Mouse (Mus musculus): Measurements from ENCODE around the gene Hsh2d. TPM values are rescaled to one million over a fixed set of nuclear protein-coding genes. Genes with fewer than 3 reads are reported as not detected.

Gene Hsh2d
- polyA plus RNA-seq (2017; shearing (Covaris generic)) = 10 to 100 TPM; 32.5 to 35.8 TPM

DNA sequence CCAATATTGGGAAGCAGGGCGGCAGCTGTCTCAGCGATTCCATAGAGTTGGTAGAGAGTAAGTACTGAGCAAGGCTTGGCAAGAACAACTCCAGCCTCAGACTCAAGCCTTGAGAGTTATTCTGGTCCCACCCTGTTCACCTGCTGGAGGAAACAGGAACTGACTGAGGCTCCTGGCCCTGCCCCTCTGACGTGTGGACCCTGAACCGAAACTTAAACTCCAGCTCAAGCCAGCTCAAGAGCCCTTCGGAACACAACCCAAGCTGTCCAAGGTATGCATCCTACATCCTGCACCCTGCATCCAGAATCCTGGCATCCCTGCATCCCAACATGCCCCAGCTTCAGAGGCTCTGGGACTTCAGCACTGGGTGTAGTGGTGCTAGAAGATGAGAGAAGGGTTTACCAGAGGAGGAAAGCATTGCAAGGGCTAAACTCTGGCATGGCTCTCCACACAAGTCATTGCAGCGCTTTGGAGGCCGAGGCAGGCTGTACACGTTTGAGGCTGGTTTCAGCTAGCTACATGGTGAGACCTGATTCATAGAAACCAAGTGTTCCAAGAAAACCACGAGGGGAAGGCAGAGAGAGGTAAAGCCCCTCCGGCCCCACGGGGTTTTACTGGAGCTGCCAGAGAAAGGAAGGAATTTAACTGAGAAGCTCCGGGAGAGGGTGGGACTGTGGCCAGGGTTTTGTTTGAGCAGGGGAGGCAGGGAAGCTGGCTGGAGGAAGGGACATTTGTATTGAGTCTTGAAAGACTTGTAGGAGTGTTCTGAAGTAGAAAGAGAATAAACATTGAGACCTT is at the start of gene Hsh2d:
Hsh2d (plus strand) TSS at position 222 of the 798 bp plus-strand sequence.

GRCm38 (mm10) chr8:72160707-72161697 is 28.4 kb upstream of the Hsh2d start, which contains the start of gene Rab8a:
Gene Rab8a (plus strand): TSS chr8:72161200.

DNA sequence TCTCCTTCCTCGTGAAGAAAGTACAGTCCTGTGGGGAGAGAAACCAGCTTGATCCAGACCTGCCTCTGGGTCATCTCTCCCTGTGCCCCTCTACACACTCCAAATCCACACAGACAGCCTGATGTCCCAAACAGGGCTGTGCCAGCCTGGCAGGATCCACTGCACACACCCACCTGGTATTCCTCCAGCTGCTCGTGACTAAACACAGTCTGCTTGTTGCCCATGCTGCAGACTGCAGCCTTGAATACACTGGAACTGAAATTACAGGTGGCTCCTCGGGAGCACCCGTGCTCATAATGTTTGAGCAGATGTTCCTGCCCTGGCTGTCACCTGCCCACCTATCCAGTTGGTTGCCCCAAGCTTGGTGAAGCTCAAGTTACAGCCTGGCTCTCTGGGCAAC is 23.3 kb downstream of the Hsh2d start, which contains the start of gene Cib3:
Cib3 (minus strand) TSS at position 87 of the 400 bp plus-strand sequence.

GRCm38 (mm10) chr8:72213536-72213935 is 24.1 kb downstream of the Hsh2d start, which contains the start of gene Gm11034:
Gene Gm11034 (minus strand): TSS chr8:72213636.

DNA sequence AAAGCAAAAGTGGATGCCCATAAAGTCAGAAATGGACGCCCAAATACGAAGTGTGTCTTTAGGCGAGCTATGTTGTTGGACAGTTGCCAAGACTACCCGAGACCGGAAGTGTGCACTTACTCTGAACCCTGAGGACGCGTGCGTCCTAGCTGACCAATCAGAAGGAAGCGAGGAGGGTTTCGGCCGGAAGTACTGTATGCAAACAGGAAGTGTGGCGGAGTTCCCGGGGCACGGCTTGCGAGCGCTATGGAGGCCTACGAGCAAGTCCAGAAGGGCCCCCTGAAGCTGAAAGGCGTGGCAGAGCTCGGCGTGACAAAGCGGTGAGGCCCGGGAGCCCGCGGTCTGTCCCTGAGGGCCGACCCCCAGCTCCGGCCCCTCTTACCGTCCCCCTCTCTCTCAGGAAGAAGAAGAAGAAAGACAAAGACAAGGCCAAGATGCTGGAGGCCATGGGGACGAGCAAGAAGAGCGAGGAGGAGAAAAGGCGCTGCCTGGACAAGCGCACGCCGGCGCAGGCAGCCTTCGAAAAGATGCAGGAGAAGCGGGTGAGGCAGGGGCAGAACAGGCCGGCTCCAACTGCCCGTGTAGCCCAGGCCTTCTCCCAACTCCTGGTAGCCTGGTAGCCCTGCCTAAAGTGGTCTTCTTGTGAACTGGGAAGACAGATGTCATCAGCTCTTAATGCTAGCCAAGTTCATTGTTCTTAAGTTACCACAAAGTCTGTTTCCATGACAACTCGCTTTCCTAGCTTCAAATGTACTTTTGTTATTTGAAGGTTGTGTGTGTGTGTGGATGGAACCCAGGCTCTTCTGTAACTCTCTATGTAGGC is 30.3 kb downstream of the Hsh2d start, which contains the start of gene Fam32a:
Fam32a (plus strand) TSS at position 190 of the 823 bp plus-strand sequence.

GRCm38 (mm10) chr8:72239499-72240402 is 50.3 kb downstream of the Hsh2d start, which contains the start of gene Ap1m1:
Gene Ap1m1 (plus strand): TSS chr8:72240018.

Other genes starting within 250 kb of the Hsh2d start
- gene Zfp961, start 238.6 kb upstream of the Hsh2d start, polyA plus RNA-seq (2017; shearing (Covaris generic)) = 10 to 100 TPM; 21.4 to 26.6 TPM
- 1 to 10 TPM in 1 of 2 experiments, under 1 TPM in 1; 0.38 to 5.8 TPM for gene Cyp4f18, start 180.0 kb upstream of the Hsh2d start, polyA plus RNA-seq (2017; shearing (Covaris generic))
- under 1 TPM; 0.11 to 0.52 TPM for gene Olfr372, start 148.4 kb upstream of the Hsh2d start, polyA plus RNA-seq (2017; shearing (Covaris generic))
- under 1 TPM; 0.18 to 0.42 TPM for gene Olfr373, start 106.5 kb upstream of the Hsh2d start, polyA plus RNA-seq (2017; shearing (Covaris generic))
- gene Olfr374, start 82.6 kb upstream of the Hsh2d start, polyA plus RNA-seq (2017; shearing (Covaris generic)) = under 1 TPM; 0.10 to 0.33 TPM
- 100 to 1,000 TPM; 214 to 470 TPM for gene Tpm4, start 54.7 kb upstream of the Hsh2d start, polyA plus RNA-seq (2017; shearing (Covaris generic))
- gene Rab8a, start 28.4 kb upstream of the Hsh2d start, polyA plus RNA-seq (2017; shearing (Covaris generic)) = 100 to 1,000 TPM; 208 to 219 TPM
- gene Cib3, start 23.2 kb downstream of the Hsh2d start, polyA plus RNA-seq (2017; shearing (Covaris generic)) = 1 to 10 TPM in 1 of 2 experiments, not detected in 1; 1.2 TPM
- gene Gm11034, start 24.0 kb downstream of the Hsh2d start, polyA plus RNA-seq (2017; shearing (Covaris generic)) = not detected
- gene Fam32a, start 30.1 kb downstream of the Hsh2d start, polyA plus RNA-seq (2017; shearing (Covaris generic)) = 100 to 1,000 TPM in 1 of 2 experiments, 10 to 100 TPM in 1; 99.6 to 129 TPM
- gene Ap1m1, start 50.4 kb downstream of the Hsh2d start, polyA plus RNA-seq (2017; shearing (Covaris generic)) = 100 to 1,000 TPM; 171 to 175 TPM
- gene Gm10282, start 115.6 kb downstream of the Hsh2d start, polyA plus RNA-seq (2017; shearing (Covaris generic)) = 1 to 10 TPM; 4.1 to 5.1 TPM
- 100 to 1,000 TPM; 511 to 553 TPM for gene Klf2, start 129.4 kb downstream of the Hsh2d start, polyA plus RNA-seq (2017; shearing (Covaris generic))
- gene Eps15l1, start 231.8 kb downstream of the Hsh2d start, polyA plus RNA-seq (2017; shearing (Covaris generic)) = 10 to 100 TPM; 44.2 to 44.3 TPM

Measured in activated CD4-positive, CD25-positive, alpha-beta regulatory T cell (primary cell).